Mouse (Mus musculus): Measurements from ENCODE around the gene Hist1h1e.
A peak's percentile ranks its signal among the peaks of the same experiment; 100 is the strongest.
"Not testable (repeated sequence)": the region's sequence is repeated elsewhere in the genome, so short reads cannot be mapped to it uniquely, and the experiment has no call there.

The Hist1h1e gene

GRCm38 (mm10) chr13:23597957-23598356 is 24.4 kb downstream of the Hist1h1e start:
- Histone ChIP-seq H3K27me3 (ENCODE audit: insufficient read depth, low read length) (no peaks in the 10 kb centered on the region), H3K4me3 (replicated peaks; ENCODE audit: low read length) (no peak overlapping the region), H3K36me3 (ENCODE audit: insufficient read depth, low read length) (no peaks in the 10 kb centered on the region), H3K4me1 (replicated peaks; ENCODE audit: low read depth, low read length) (peaks cover 40% of the 10 kb centered on the region), H3K9me3 (ENCODE audit: low read length) (peaks cover 14% of the 10 kb centered on the region)
- TF ChIP-seq POU5F1 (IDR thresholded peaks at IDR 0.05; ENCODE audit: borderline replicate concordance, low read length): no peak
- peak; percentile 65 for TF ChIP-seq CTCF (conservative IDR thresholded peaks at IDR 0.05; ENCODE audit: low read length)

GRCm38 (mm10) chr13:23595622-23596372 is 26.6 kb downstream of the Hist1h1e start:
- Histone ChIP-seq H3K27me3 (ENCODE audit: insufficient read depth, low read length) (no peaks in the 10 kb centered on the region), H3K4me3 (replicated peaks; ENCODE audit: low read length) (no peak overlapping the region), H3K4me1 (replicated peaks; ENCODE audit: low read depth, low read length) (peaks cover 47% of the 10 kb centered on the region), H3K36me3 (ENCODE audit: insufficient read depth, low read length) (no peaks in the 10 kb centered on the region), H3K9me3 (ENCODE audit: low read length) (peaks cover 33% of the 10 kb centered on the region)
- no peak for TF ChIP-seq POU5F1 (IDR thresholded peaks at IDR 0.05; ENCODE audit: borderline replicate concordance, low read length)
- peak; percentile 22; the same call in 1 of the 2 replicates for TF ChIP-seq NANOG (IDR thresholded peaks at IDR 0.05; ENCODE audit: borderline replicate concordance, low read length)

- Histone ChIP-seq H3K4me1 (replicated peaks; ENCODE audit: low read depth, low read length) (peaks cover 47% of the 10 kb centered on the region), H3K27me3 (ENCODE audit: insufficient read depth, low read length) (no peaks in the 10 kb centered on the region), H3K9me3 (ENCODE audit: low read length) (peaks cover 36% of the 10 kb centered on the region), H3K36me3 (ENCODE audit: insufficient read depth, low read length) (no peaks in the 10 kb centered on the region), H3K4me3 (replicated peaks; ENCODE audit: low read length) (no peak overlapping the region)
- TF ChIP-seq CTCF (conservative IDR thresholded peaks at IDR 0.05; ENCODE audit: low read length) (no peak), NANOG (IDR thresholded peaks at IDR 0.05; ENCODE audit: borderline replicate concordance, low read length) (no peak), POU5F1 (IDR thresholded peaks at IDR 0.05; ENCODE audit: borderline replicate concordance, low read length) (no peak)
Measured at GRCm38 (mm10) chr13:23595185-23595584, 27.2 kb downstream of the Hist1h1e start.

- no peaks in the 10 kb centered on the region for H3K36me3 ChIP-seq (ENCODE audit: insufficient read depth, low read length)
- no peaks in the 10 kb centered on the region for H3K27me3 ChIP-seq (ENCODE audit: insufficient read depth, low read length)
- no peak for TF ChIP-seq CTCF (conservative IDR thresholded peaks at IDR 0.05; ENCODE audit: low read length)
- TF ChIP-seq POU5F1 (IDR thresholded peaks at IDR 0.05; ENCODE audit: borderline replicate concordance, low read length): no peak
- no peak for TF ChIP-seq NANOG (IDR thresholded peaks at IDR 0.05; ENCODE audit: borderline replicate concordance, low read length)
- peaks cover 36% of the 10 kb centered on the region for H3K9me3 ChIP-seq (ENCODE audit: low read length)
- peaks cover 58% of the 10 kb centered on the region for H3K4me1 ChIP-seq (replicated peaks; ENCODE audit: low read depth, low read length)
- no peak overlapping the region for H3K4me3 ChIP-seq (replicated peaks; ENCODE audit: low read length)
Measured at GRCm38 (mm10) chr13:23593051-23593770, 29.1 kb downstream of the Hist1h1e start.

GRCm38 (mm10) chr13:23592614-23593013 is 29.7 kb downstream of the Hist1h1e start:
- Histone ChIP-seq H3K4me1 (replicated peaks; ENCODE audit: low read depth, low read length) (peaks cover 61% of the 10 kb centered on the region), H3K9me3 (ENCODE audit: low read length) (peaks cover 36% of the 10 kb centered on the region), H3K27me3 (ENCODE audit: insufficient read depth, low read length) (no peaks in the 10 kb centered on the region), H3K4me3 (replicated peaks; ENCODE audit: low read length) (no peak overlapping the region), H3K36me3 (ENCODE audit: insufficient read depth, low read length) (no peaks in the 10 kb centered on the region)
- TF ChIP-seq POU5F1 (IDR thresholded peaks at IDR 0.05; ENCODE audit: borderline replicate concordance, low read length) (no peak), CTCF (conservative IDR thresholded peaks at IDR 0.05; ENCODE audit: low read length) (no peak), NANOG (IDR thresholded peaks at IDR 0.05; ENCODE audit: borderline replicate concordance, low read length) (no peak)

- Histone ChIP-seq H3K9me3 (ENCODE audit: low read length) (peaks cover 36% of the 10 kb centered on the region), H3K4me1 (replicated peaks; ENCODE audit: low read depth, low read length) (peaks cover 61% of the 10 kb centered on the region)
- not testable (repeated sequence) for H3K27me3 ChIP-seq (ENCODE audit: insufficient read depth, low read length); H3K36me3 ChIP-seq (ENCODE audit: insufficient read depth, low read length); H3K4me3 ChIP-seq (replicated peaks; ENCODE audit: low read length)
Measured at GRCm38 (mm10) chr13:23591886-23592285, 30.5 kb downstream of the Hist1h1e start.

GRCm38 (mm10) chr13:23591206-23591605 is 31.2 kb downstream of the Hist1h1e start:
- Histone ChIP-seq H3K36me3 (ENCODE audit: insufficient read depth, low read length) (no peaks in the 10 kb centered on the region), H3K4me3 (replicated peaks; ENCODE audit: low read length) (no peak overlapping the region), H3K9me3 (ENCODE audit: low read length) (peaks cover 36% of the 10 kb centered on the region), H3K27me3 (ENCODE audit: insufficient read depth, low read length) (no peaks in the 10 kb centered on the region), H3K4me1 (replicated peaks; ENCODE audit: low read depth, low read length) (peaks cover 59% of the 10 kb centered on the region)
- TF ChIP-seq CTCF (conservative IDR thresholded peaks at IDR 0.05; ENCODE audit: low read length): no peak
- no peak for TF ChIP-seq NANOG (IDR thresholded peaks at IDR 0.05; ENCODE audit: borderline replicate concordance, low read length)
- TF ChIP-seq POU5F1 (IDR thresholded peaks at IDR 0.05; ENCODE audit: borderline replicate concordance, low read length): no peak

GRCm38 (mm10) chr13:23586940-23587225 is 35.5 kb downstream of the Hist1h1e start:
- H3K9me3 ChIP-seq (ENCODE audit: low read length): peaks cover 14% of the 10 kb centered on the region
- peaks cover 56% of the 10 kb centered on the region for H3K4me1 ChIP-seq (replicated peaks; ENCODE audit: low read depth, low read length)
- H3K4me3 ChIP-seq (replicated peaks; ENCODE audit: low read length): peak overlapping the region; percentile 63
- TF ChIP-seq CTCF (conservative IDR thresholded peaks at IDR 0.05; ENCODE audit: low read length) (no peak), POU5F1 (IDR thresholded peaks at IDR 0.05; ENCODE audit: borderline replicate concordance, low read length) (no peak), NANOG (IDR thresholded peaks at IDR 0.05; ENCODE audit: borderline replicate concordance, low read length) (no peak)
- no peaks in the 10 kb centered on the region for H3K36me3 ChIP-seq (ENCODE audit: insufficient read depth, low read length)
- no peaks in the 10 kb centered on the region for H3K27me3 ChIP-seq (ENCODE audit: insufficient read depth, low read length)
